Mouse (Mus musculus): ENCODE measurements around the gene Ctrb1. TPM values are rescaled to one million over a fixed set of nuclear protein-coding genes. Genes with fewer than 3 reads are reported as not detected.

Ctrb1 gene
- polyA plus RNA-seq, 1 experiment: 1.5 TPM

DNA sequence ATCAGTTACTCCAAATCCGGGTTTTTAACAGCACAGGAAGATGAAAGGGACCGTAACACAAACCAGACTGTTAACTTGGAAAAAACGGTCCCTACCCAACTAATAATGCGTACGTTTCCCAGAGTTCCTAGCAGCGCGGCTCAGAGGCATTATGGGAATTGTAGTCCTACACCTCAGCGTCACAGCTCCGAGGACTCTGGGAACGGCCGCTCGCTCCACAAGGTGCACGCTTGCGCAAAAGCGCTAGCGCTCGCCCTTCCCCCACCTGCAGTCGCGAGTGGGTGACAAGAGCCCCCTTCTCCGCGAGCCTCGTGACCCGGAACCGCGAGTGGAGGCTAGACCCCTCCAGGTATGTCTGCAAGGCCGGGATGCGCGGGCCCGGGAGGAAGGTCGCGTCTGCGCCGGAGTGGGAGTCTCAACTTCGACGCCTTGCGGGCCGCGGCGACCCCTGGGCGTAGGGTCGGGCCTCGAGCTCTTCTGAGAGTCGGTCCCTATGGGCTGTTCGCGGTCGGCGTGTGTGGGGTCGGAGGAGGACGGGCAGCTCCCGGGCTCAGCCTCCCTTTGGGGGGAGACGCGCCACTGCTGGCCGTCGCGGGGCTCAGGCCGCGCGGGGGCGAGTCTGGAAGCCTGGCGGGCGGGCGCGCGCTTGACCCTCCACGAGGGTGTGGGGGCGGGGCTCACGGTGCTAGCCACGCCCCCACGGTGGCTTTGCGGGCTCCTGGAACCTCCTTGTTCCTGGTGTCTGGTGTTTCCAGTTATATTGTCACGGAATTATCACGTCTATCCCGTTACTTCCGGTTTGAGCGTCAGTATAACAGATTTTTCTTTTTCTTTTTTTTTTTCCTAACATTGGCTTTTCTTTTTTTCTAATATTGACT, 47.3 kb downstream of the Ctrb1 start, which contains the start of gene Zfp1:
TSS of gene Zfp1 (plus strand) at position 138 of the 878 bp plus-strand sequence.
- peak; percentile 90 for DNase-seq
- Histone ChIP-seq H3K4me3 (replicated peaks; ENCODE audit: extremely low read depth, low read depth, low read length) (peak within 1 kb of the TSS; percentile 91), H3K4me1 (ENCODE audit: control insufficient read depth, insufficient read depth, low read length) (peaks cover 5% of the 10 kb centered on the region)
- TF ChIP-seq POLR2A (IDR thresholded peaks at IDR 0.05; ENCODE audit: borderline replicate concordance, extremely low read depth, low read depth, low read length) (peak; percentile 57), CTCF (IDR thresholded peaks at IDR 0.05; ENCODE audit: insufficient read depth, low read length) (no peak)
- WGBS: under 1% methylated on average over 75 of the region's 75 CpGs

DNA sequence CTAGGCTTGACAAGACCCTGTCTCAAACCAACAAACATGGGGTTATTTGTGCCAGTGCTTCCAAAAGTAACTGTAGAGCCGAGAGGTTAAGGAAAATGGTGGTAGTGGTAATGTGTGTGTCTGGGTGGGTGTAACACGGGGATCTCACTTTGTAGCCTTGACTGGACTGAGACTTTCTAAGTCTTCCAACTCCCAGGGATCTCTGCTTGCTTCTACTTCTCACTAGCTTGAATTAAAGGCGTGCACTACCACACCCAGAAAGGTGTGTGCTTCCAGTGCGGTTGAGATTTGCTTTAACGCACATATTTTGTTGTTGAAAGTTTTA, 47.9 kb downstream of the Ctrb1 start:
- H3K4me1 ChIP-seq (ENCODE audit: control insufficient read depth, insufficient read depth, low read length): peaks cover 5% of the 10 kb centered on the region
- peak overlapping the region; percentile 91 for H3K4me3 ChIP-seq (replicated peaks; ENCODE audit: extremely low read depth, low read depth, low read length)
- WGBS: 5% methylated on average over 5 of the region's 5 CpGs
- TF ChIP-seq POLR2A (IDR thresholded peaks at IDR 0.05; ENCODE audit: borderline replicate concordance, extremely low read depth, low read depth, low read length) (no peak), CTCF (IDR thresholded peaks at IDR 0.05; ENCODE audit: insufficient read depth, low read length) (no peak)
- DNase-seq: no peak

DNA sequence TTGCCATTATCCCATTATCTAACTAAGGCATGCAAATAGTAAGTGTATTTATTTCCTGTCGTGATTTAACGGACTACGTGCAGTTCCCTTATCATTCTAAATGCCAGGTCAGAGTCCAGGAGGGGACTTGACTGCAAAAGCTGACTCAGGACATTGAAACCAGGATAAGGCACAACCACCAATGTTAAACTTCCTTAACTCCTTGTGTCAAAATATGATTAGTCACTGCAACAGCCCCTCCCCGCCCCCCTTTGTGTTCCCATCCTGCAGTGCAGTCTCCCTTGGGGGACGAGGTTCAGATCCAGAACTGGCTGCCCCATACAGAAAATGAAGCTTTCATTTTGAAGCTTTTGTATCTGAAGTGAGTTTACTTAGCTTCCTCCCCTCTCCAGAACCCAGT, 48.3 kb downstream of the Ctrb1 start:
- no peak for DNase-seq
- peaks cover 5% of the 10 kb centered on the region for H3K4me1 ChIP-seq (ENCODE audit: control insufficient read depth, insufficient read depth, low read length)
- WGBS: 12% methylated on average over 5 of the region's 5 CpGs
- no peak for TF ChIP-seq POLR2A (IDR thresholded peaks at IDR 0.05; ENCODE audit: borderline replicate concordance, extremely low read depth, low read depth, low read length)
- no peak for TF ChIP-seq CTCF (IDR thresholded peaks at IDR 0.05; ENCODE audit: insufficient read depth, low read length)
- peak overlapping the region; percentile 34 for H3K4me3 ChIP-seq (replicated peaks; ENCODE audit: extremely low read depth, low read depth, low read length)

DNA sequence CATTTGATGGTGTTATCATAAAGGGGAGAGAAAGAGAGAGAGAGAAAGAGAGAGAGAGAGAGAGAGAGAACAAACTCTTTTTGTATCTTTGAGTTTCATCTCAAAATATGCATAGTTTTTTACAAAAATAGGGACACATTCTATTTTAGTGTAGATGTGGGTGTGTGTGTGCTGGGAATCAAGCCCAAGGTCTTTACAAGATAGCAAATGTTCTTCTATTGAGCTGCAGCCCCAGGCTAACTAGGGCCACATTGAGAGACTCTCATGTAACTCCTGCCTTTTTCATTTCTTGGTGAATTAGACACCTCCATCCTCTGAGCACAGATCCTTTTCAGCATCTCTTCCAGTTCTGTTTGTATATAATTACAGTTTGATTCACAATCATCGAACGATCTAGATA, 49.7 kb downstream of the Ctrb1 start:
- Histone ChIP-seq H3K4me3 (replicated peaks; ENCODE audit: extremely low read depth, low read depth, low read length) (no peak overlapping the region), H3K4me1 (ENCODE audit: control insufficient read depth, insufficient read depth, low read length) (peaks cover 5% of the 10 kb centered on the region)
- DNase-seq: no peak
- TF ChIP-seq CTCF (IDR thresholded peaks at IDR 0.05; ENCODE audit: insufficient read depth, low read length) (no peak), POLR2A (IDR thresholded peaks at IDR 0.05; ENCODE audit: borderline replicate concordance, extremely low read depth, low read depth, low read length) (no peak)
- 90% methylated on average over 2 of the region's 2 CpGs for WGBS

DNA sequence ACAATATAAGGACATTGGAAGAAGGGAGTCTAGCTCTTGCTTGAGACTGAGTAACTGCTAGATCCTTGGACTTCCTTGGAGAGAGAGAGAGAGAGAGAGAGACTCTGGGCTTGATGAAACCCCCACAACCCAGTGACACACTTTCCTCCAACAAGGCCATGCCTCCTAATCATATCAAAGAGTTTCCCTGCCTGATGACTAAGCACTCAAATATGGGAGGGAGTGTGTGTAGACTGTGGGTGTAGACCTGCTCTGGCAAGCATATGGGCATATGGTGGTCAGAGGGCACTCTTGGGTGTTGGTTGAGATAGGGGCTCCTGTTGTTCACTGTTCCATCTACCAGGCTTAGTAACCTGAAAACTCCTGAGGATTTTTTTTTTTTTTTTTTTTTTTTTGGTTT, 52.7 kb downstream of the Ctrb1 start:
- DNase-seq: no peak
- no peak overlapping the region for H3K4me3 ChIP-seq (replicated peaks; ENCODE audit: extremely low read depth, low read depth, low read length)

More for the DNA sequence above, 52.7 kb downstream of the Ctrb1 start:
- H3K4me1 ChIP-seq (ENCODE audit: control insufficient read depth, insufficient read depth, low read length): peaks cover 5% of the 10 kb centered on the region
- TF ChIP-seq CTCF (IDR thresholded peaks at IDR 0.05; ENCODE audit: insufficient read depth, low read length) (no peak), POLR2A (IDR thresholded peaks at IDR 0.05; ENCODE audit: borderline replicate concordance, extremely low read depth, low read depth, low read length) (no peak)

Other genes with a start within 250 kb of the Ctrb1 start
- gene Wdr59, start 168.9 kb downstream of the Ctrb1 start, polyA plus RNA-seq (2012; rRNA removed): 6.7 and 8.9 TPM in 2 replicates
- gene Znrf1, start 154.9 kb downstream of the Ctrb1 start, polyA plus RNA-seq (2012; rRNA removed): 103 and 116 TPM in 2 replicates
- 8.8 and 9.4 TPM in 2 replicates for gene Ldhd, start 60.6 kb downstream of the Ctrb1 start, polyA plus RNA-seq (2012; rRNA removed)
- gene Zfp1, start 47.6 kb downstream of the Ctrb1 start, polyA plus RNA-seq (2012; rRNA removed): 3.6 and 4.8 TPM in 2 replicates
- gene Bcar1, start 52.8 kb upstream of the Ctrb1 start, polyA plus RNA-seq (2012; rRNA removed): 81.4 and 87.7 TPM in 2 replicates
- gene Cfdp1, start 163.3 kb upstream of the Ctrb1 start, polyA plus RNA-seq (2012; rRNA removed): 3.6 and 7.9 TPM in 2 replicates
- 4.0 and 5.0 TPM in 2 replicates for gene Tmem170, start 185.7 kb upstream of the Ctrb1 start, polyA plus RNA-seq (2012; rRNA removed)
- 7.1 and 7.6 TPM in 2 replicates for gene Chst5, start 219.4 kb upstream of the Ctrb1 start, polyA plus RNA-seq (2012; rRNA removed)
- 8.0 and 8.2 TPM in 2 replicates for gene Tmem231, start 242.9 kb upstream of the Ctrb1 start, polyA plus RNA-seq (2012; rRNA removed)
- gene Gabarapl2, start 249.7 kb upstream of the Ctrb1 start, polyA plus RNA-seq (2012; rRNA removed): 26.2 and 58.2 TPM in 2 replicates